Mouse (Mus musculus) CH12.LX (cell line): ENCODE measurements at regions not wholly inside any gene's neighbourhood (a gene's known extent, or its start where the extent isn't known, plus 50 kb on each side); places are given as distances from the start of the nearest gene placed in this dataset.

Experiments
- DNase-seq: peaks from one replicate; pipeline ENCODE4 v3.0.0-alpha.2; 2013; ENCODE audit errors: extremely low read depth
- H3K27ac ChIP-seq: 2 replicates; pipeline ENCODE4 v1.5.1; 2012; ENCODE audit warnings: low read depth, mild to moderate bottlenecking, control low read depth, moderate library complexity; ENCODE audit not compliant: insufficient read depth
- H3K27me3 ChIP-seq: replicated peaks from 2 replicates; pipeline ENCODE3; 2012; ENCODE audit warnings: inconsistent platforms
- H3K36me3 ChIP-seq, 2 experiments: replicated peaks in 1 of 2; 2 replicates each; pipeline versions ENCODE3 to v1.6.1; 2012; ENCODE audit warnings: inconsistent platforms in 1 of 2, low read length in 1 of 2, mild to moderate bottlenecking in 1 of 2, mixed read lengths in 1 of 2, moderate library complexity in 1 of 2; ENCODE audit not compliant: control insufficient read depth in 1 of 2, insufficient read depth in 1 of 2
- H3K4me1 ChIP-seq, 2 experiments: 2 replicates each; pipeline ENCODE4 v1.6.1; 2012; ENCODE audit warnings: inconsistent platforms in 1 of 2, moderate library complexity in 1 of 2; ENCODE audit not compliant: insufficient read depth in 2 of 2, control insufficient read depth in 1 of 2
- H3K4me2 ChIP-seq: 2 replicates; pipeline ENCODE4 v1.6.1; 2012; ENCODE audit warnings: low read depth, mild to moderate bottlenecking, control low read depth; ENCODE audit not compliant: poor library complexity, insufficient read depth, severe bottlenecking
- H3K4me3 ChIP-seq, 3 experiments: fragments of 150-350 bp in 1 of 3; sonication (generic) in 1 of 3; replicated peaks in 1 of 3; 2 replicates each; pipeline versions ENCODE3 to v1.5.1; 2011 to 2012; ENCODE audit warnings: low read depth in 2 of 3, low read length in 2 of 3, mild to moderate bottlenecking in 2 of 3, moderate library complexity in 2 of 3, control low read depth in 1 of 3, improper control_type of control experiment in 1 of 3, inconsistent platforms in 1 of 3, mixed read lengths in 1 of 3; ENCODE audit not compliant: poor library complexity in 1 of 3
- H3K79me2 ChIP-seq: replicated peaks from 2 replicates; pipeline ENCODE4 v1.6.1; 2012; ENCODE audit warnings: mild to moderate bottlenecking, moderate library complexity; ENCODE audit not compliant: control insufficient read depth, poor library complexity, insufficient read depth, severe bottlenecking; ENCODE audit errors: extremely low read depth
- H3K9ac ChIP-seq: 2 replicates; pipeline ENCODE4 v1.6.1; 2012; ENCODE audit warnings: low read depth, mild to moderate bottlenecking, control low read depth, moderate library complexity; ENCODE audit not compliant: insufficient read depth
- H3K9me3 ChIP-seq: replicated peaks from 2 replicates; pipeline ENCODE3; 2012; ENCODE audit warnings: low read length, inconsistent platforms, mixed read lengths
- BHLHE40 ChIP-seq: IDR thresholded peaks from 2 replicates; pipeline ENCODE4 v1.6.1; 2011; ENCODE audit warnings: mild to moderate bottlenecking, low read depth, low read length, improper control_type of control experiment
- CHD2 ChIP-seq: IDR thresholded peaks from 2 replicates; pipeline ENCODE4 v1.6.1; 2011; ENCODE audit warnings: low read length, improper control_type of control experiment
- CTCF ChIP-seq, 2 experiments: IDR thresholded peaks in 1 of 2; conservative IDR thresholded peaks in 1 of 2; 2 replicates each; pipeline ENCODE4 v1.5.1; 2011 to 2012; ENCODE audit warnings: low read depth in 2 of 2, low read length in 2 of 2, improper control_type of control experiment in 1 of 2, inconsistent platforms in 1 of 2, mild to moderate bottlenecking in 1 of 2, moderate library complexity in 1 of 2
- E2F4 ChIP-seq: IDR thresholded peaks from 2 replicates; pipeline ENCODE4 v1.6.1; 2011; ENCODE audit warnings: low read depth, low read length, improper control_type of control experiment; ENCODE audit not compliant: insufficient replicate concordance
- ELF1 ChIP-seq: IDR thresholded peaks from 2 replicates; pipeline ENCODE4 v1.6.1; 2014; ENCODE audit warnings: low read depth, mild to moderate bottlenecking, inconsistent platforms, low read length, improper control_type of control experiment
- EP300 ChIP-seq: IDR thresholded peaks from 2 replicates; pipeline ENCODE4 v1.6.1; 2011; ENCODE audit warnings: low read length, improper control_type of control experiment
- ETS1 ChIP-seq: conservative IDR thresholded peaks from 2 replicates; pipeline ENCODE4 v1.6.1; 2012; ENCODE audit warnings: low read depth, mild to moderate bottlenecking, inconsistent platforms, low read length, improper control_type of control experiment, moderate library complexity
- GABPA ChIP-seq: IDR thresholded peaks from 2 replicates; pipeline ENCODE4 v1.6.1; 2012; ENCODE audit warnings: low read depth, low read length, improper control_type of control experiment, inconsistent platforms; ENCODE audit not compliant: insufficient replicate concordance
- IRF4 ChIP-seq: IDR thresholded peaks from 2 replicates; pipeline ENCODE4 v1.6.1; 2014; ENCODE audit warnings: low read depth, mild to moderate bottlenecking, inconsistent platforms, low read length, improper control_type of control experiment
- JUN ChIP-seq: IDR thresholded peaks from 2 replicates; pipeline ENCODE4 v1.6.1; 2011; ENCODE audit warnings: low read depth, mild to moderate bottlenecking, low read length, improper control_type of control experiment, moderate library complexity; ENCODE audit not compliant: insufficient read depth
- MAFK ChIP-seq: IDR thresholded peaks from 2 replicates; pipeline ENCODE4 v1.6.1; 2011; ENCODE audit warnings: low read length, improper control_type of control experiment; ENCODE audit not compliant: insufficient replicate concordance
- MAZ ChIP-seq: IDR thresholded peaks from 2 replicates; pipeline ENCODE4 v1.6.1; 2012; ENCODE audit warnings: low read depth, mild to moderate bottlenecking, inconsistent platforms, low read length, improper control_type of control experiment, moderate library complexity
- MXI1 ChIP-seq: IDR thresholded peaks from 2 replicates; pipeline ENCODE4 v1.6.1; 2011; ENCODE audit warnings: mild to moderate bottlenecking, low read depth, low read length, improper control_type of control experiment
- MYC ChIP-seq: IDR thresholded peaks from 2 replicates; pipeline ENCODE4 v1.6.1; 2011; ENCODE audit warnings: low read depth, mild to moderate bottlenecking, improper control_type of control experiment, low read length
- PAX5 ChIP-seq: IDR thresholded peaks from 2 replicates; pipeline ENCODE4 v1.6.1; 2012; ENCODE audit warnings: low read length, inconsistent platforms, mixed read lengths
- POLR2A ChIP-seq: IDR thresholded peaks from 2 replicates; pipeline ENCODE4 v1.6.1; 2011; ENCODE audit warnings: low read depth, mild to moderate bottlenecking, improper control_type of control experiment, low read length
- POLR2AphosphoS2 ChIP-seq: IDR thresholded peaks from 2 replicates; pipeline ENCODE4 v1.6.1; 2011; ENCODE audit warnings: low read depth, low read length, improper control_type of control experiment
- RAD21 ChIP-seq: IDR thresholded peaks from 2 replicates; pipeline ENCODE4 v1.6.1; 2011; ENCODE audit warnings: low read depth, mild to moderate bottlenecking, low read length, improper control_type of control experiment, moderate library complexity
- RCOR1 ChIP-seq: conservative IDR thresholded peaks from 2 replicates; pipeline ENCODE4 v1.6.1; 2012; ENCODE audit warnings: low read depth, mild to moderate bottlenecking, inconsistent platforms, low read length, improper control_type of control experiment
- SIN3A ChIP-seq: IDR thresholded peaks from 2 replicates; pipeline ENCODE4 v1.6.1; 2012; ENCODE audit warnings: low read length, improper control_type of control experiment, inconsistent platforms
- SMC3 ChIP-seq: IDR thresholded peaks from 2 replicates; pipeline ENCODE4 v1.6.1; 2011; ENCODE audit warnings: low read depth, low read length, improper control_type of control experiment
- TBP ChIP-seq: conservative IDR thresholded peaks from 2 replicates; pipeline ENCODE4 v1.6.1; 2011; ENCODE audit warnings: low read depth, low read length, improper control_type of control experiment
- TCF12 ChIP-seq: IDR thresholded peaks from 2 replicates; pipeline ENCODE4 v1.6.1; 2014; ENCODE audit warnings: low read depth, mild to moderate bottlenecking, inconsistent platforms, low read length, improper control_type of control experiment
- USF1 ChIP-seq: IDR thresholded peaks from 2 replicates; pipeline ENCODE4 v1.6.1; 2014; ENCODE audit warnings: low read depth, mild to moderate bottlenecking, inconsistent platforms, low read length, improper control_type of control experiment
- ZKSCAN1 ChIP-seq: IDR thresholded peaks from 2 replicates; pipeline ENCODE4 v1.6.1; 2012; ENCODE audit warnings: low read depth, inconsistent platforms, low read length, improper control_type of control experiment, borderline replicate concordance
- ZMIZ1 ChIP-seq: IDR thresholded peaks from 2 replicates; pipeline ENCODE4 v1.6.1; 2012; ENCODE audit warnings: low read depth, mild to moderate bottlenecking, inconsistent platforms, low read length, improper control_type of control experiment
- ZNF384 ChIP-seq: IDR thresholded peaks from 2 replicates; pipeline ENCODE4 v1.6.1; 2012; ENCODE audit warnings: low read depth, low read length, improper control_type of control experiment, inconsistent platforms
- dilution Hi-C: fragments of 300-500 bp; cut with MboI; formaldehyde crosslinking; loops from 2 replicates; pipeline ENCODE4 v1.14.3; 2020; ENCODE audit warnings: low sequenced_read_pairs; ENCODE audit not compliant: extremely low pct_unique_long_range_greater_than_20kb, extremely low pct_ligation_motif_present
- in situ Hi-C: fragments of 300-500 bp; cut with MboI; formaldehyde crosslinking; loops from 3 replicates; pipeline ENCODE4 v1.14.3; 2019; ENCODE audit warnings: low sequenced_read_pairs, low pct_ligation_motif_present, low pct_unique_long_range_greater_than_20kb, mixed read lengths

DNA sequence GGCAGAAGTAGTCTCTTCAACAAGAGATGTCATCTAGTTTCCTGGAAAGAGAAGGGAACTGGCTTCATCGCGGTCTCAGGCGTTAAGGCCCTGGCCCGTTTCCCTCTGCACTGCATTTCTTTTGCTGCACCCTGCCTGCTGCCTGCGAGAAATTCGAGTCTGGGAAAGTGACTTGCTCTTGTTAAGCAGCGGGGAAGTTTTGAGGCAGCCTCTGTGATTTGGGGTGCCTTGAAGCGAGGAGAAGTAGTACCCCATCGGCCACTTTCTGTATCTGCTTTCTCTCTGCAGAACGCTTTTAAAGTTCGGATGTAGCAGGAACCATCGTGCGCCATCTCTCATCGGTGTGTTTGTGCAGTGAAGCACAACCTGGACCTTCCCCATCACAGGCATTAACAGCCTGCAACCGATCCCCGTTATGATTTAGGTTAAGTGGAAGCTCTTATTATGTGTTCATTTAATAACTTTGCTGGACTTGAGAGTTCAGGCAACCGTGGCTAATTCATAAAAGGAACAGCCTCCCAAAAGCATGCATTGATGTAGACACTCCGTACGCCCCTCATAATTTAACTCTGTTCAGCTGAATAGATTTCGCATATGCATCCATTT lies 196.1 kb downstream of the Gm19410 start:
- no peak for DNase-seq
- H3K9ac ChIP-seq = no peak overlapping the region
- no peaks in the 10 kb centered on the region for H3K36me3 ChIP-seq
- no peaks in the 10 kb centered on the region for H3K4me1 ChIP-seq
- H3K9me3 ChIP-seq = no peaks in the 10 kb centered on the region
- no peak overlapping the region for H3K4me3 ChIP-seq
- TF ChIP-seq TCF12 (no peak), IRF4 (no peak), ELF1 (no peak), SMC3 (no peak), PAX5 (no peak), JUN (no peak), POLR2A (no peak), MXI1 (no peak), RCOR1 (no peak), ETS1 (no peak), ZNF384 (no peak), ZMIZ1 (no peak), GABPA (no peak), POLR2AphosphoS2 (no peak), RAD21 (no peak), ZKSCAN1 (no peak), SIN3A (no peak), TBP (no peak), CHD2 (no peak), USF1 (no peak)
- in situ Hi-C loops (no loop called here), dilution Hi-C loops (no loop called here)
- H3K79me2 ChIP-seq = no peaks in the 10 kb centered on the region
- H3K27me3 ChIP-seq = no peaks in the 10 kb centered on the region
- H3K4me2 ChIP-seq = no peak overlapping the region
- H3K27ac ChIP-seq = no peak overlapping the region

DNA sequence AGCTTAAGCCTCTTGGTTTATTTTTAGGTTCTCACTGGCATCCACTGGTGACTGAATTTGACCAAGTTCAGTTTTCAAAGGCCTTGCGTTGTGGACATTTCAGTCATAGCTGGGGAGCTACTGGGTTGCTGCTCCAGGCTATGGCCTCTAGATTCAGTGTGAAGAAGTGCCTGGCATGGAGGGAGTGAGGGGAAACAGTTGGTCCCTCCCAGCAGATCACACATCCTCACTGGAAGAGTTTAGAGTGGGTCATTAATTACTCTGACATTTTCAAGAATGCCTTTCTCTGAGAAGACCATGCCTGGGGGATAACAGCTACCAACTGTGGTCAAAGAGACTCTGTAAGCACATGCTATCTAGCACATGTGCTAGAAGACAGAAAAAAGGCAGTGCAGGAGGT lies 199.3 kb downstream of the Gm19410 start:
- H3K36me3 ChIP-seq = no peaks in the 10 kb centered on the region
- TF ChIP-seq MAZ (no peak), BHLHE40 (no peak), EP300 (no peak), E2F4 (no peak), CTCF (conservative IDR thresholded peaks at IDR 0.05 in 1 of 2, IDR thresholded peaks at IDR 0.05 in 1 of 2; ENCODE audit: low read depth in 2 of 2, low read length in 2 of 2) (no peak), MXI1 (no peak), MAFK (no peak), MYC (no peak), POLR2AphosphoS2 (no peak), TBP (no peak), USF1 (no peak), ZMIZ1 (no peak), ZNF384 (no peak), POLR2A (no peak)
- no peak for DNase-seq
- H3K9me3 ChIP-seq = no peaks in the 10 kb centered on the region
- H3K4me3 ChIP-seq = no peak overlapping the region
- no peak overlapping the region for H3K9ac ChIP-seq
- no peak overlapping the region for H3K27ac ChIP-seq
- no peaks in the 10 kb centered on the region for H3K79me2 ChIP-seq
- no peaks in the 10 kb centered on the region for H3K27me3 ChIP-seq
- in situ Hi-C loops (no loop called here), dilution Hi-C loops (no loop called here)
- no peak overlapping the region for H3K4me2 ChIP-seq
- H3K4me1 ChIP-seq = no peaks in the 10 kb centered on the region
